Mouse (Mus musculus): ENCODE data around the gene Cnpy3. TPM values are rescaled to one million over a fixed set of nuclear protein-coding genes. Genes with fewer than 3 reads are reported as not detected.
"Not testable (repeated sequence)": the region's sequence is repeated elsewhere in the genome, so short reads cannot be mapped to it uniquely, and the experiment has no call there.

Cnpy3 gene
- total and polyA plus RNA-seq, 2 experiments from 2014 or later = 68.2 to 77.2 TPM

DNA sequence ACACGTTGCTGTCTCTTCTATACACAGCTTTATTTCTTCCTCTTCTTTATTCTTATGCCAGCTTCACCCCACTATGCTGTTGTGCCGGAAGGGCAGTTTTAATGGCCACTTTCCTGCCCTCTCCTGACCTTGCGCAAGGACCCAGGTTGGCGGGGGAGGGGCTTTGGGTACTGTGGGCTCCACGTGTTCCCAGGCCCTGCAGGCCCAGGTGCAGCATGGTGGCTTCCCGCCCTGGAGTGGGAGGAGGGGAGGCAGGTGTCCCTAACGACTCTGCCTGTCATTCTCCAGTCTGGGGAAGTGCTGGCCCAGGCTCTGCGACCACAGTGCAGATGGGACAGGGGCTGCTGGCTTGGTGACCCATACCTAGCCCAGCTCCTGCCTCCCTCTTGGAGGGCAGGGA lies 15.9 kb upstream of the Cnpy3 start:
- H3K27ac ChIP-seq (ENCODE audit: low read depth, low read length) = no peak overlapping the region
- H3K9ac ChIP-seq = no peak overlapping the region
- H3K4me3 ChIP-seq (ENCODE audit: low read depth, low read length) = no peak overlapping the region
- ATAC-seq (no peak), DNase-seq (no peak)
- H3K4me1 ChIP-seq (ENCODE audit: insufficient read depth) = 0 out of 2 replicates have a peak, but pooled peaks cover 4% of the 10 kb centered on the region
- no peak for TF ChIP-seq CTCF (IDR thresholded peaks at IDR 0.05; ENCODE audit: low read depth)
- 56% methylated on average over 8 of the region's 8 CpGs for WGBS
- no peak overlapping the region for H3K4me2 ChIP-seq (ENCODE audit: low read depth)
- H3K27me3 ChIP-seq (ENCODE audit: insufficient read depth, low read length) = no peaks in the 10 kb centered on the region
- no peaks in the 10 kb centered on the region for H3K9me3 ChIP-seq (ENCODE audit: low read length)
- H3K36me3 ChIP-seq (ENCODE audit: insufficient read depth) = no peaks in the 10 kb centered on the region

DNA sequence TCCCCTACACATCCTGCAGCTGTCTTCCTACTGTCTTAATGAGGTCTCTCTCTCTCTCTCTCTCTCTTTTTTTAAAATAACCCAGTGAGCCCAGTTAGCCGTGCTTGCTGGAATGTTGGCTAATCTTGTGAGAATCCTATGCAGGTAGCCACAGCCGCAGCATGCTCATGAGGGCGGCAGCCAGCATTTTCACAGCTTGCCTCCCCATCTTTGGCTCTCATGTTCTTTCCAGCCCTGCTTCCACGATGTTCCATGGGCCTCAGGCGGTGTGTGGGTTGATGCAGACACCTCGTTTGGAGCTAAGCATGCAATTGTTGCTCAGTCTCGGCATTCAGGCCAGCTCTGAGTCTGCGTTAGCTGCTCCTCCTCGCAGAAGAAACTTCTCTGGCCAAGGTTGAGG lies 12.9 kb upstream of the Cnpy3 start:
- H3K9me3 ChIP-seq (ENCODE audit: low read length); H3K4me3 ChIP-seq (ENCODE audit: low read depth, low read length); DNase-seq; H3K4me1 ChIP-seq (ENCODE audit: insufficient read depth); H3K27me3 ChIP-seq (ENCODE audit: insufficient read depth, low read length); H3K36me3 ChIP-seq (ENCODE audit: insufficient read depth); H3K9ac ChIP-seq; ATAC-seq; H3K4me2 ChIP-seq (ENCODE audit: low read depth); H3K27ac ChIP-seq (ENCODE audit: low read depth, low read length): not testable (repeated sequence)
- WGBS = 57% methylated on average over 9 of the region's 9 CpGs

GRCm38 (mm10) chr17:46763544-46763943 lies 11.5 kb upstream of the Cnpy3 start, which contains the start of gene Ptcra:
Gene Ptcra (minus strand): TSS chr17:46763712.
- Histone ChIP-seq H3K9me3 (ENCODE audit: low read length) (no peaks in the 10 kb centered on the region), H3K27ac (ENCODE audit: low read depth, low read length) (no peak within 1 kb of the TSS), H3K9ac (no peak within 1 kb of the TSS), H3K4me3 (ENCODE audit: low read depth, low read length) (no peak within 1 kb of the TSS), H3K4me2 (ENCODE audit: low read depth) (no peak within 1 kb of the TSS), H3K27me3 (ENCODE audit: insufficient read depth, low read length) (no peaks in the 10 kb centered on the region), H3K4me1 (ENCODE audit: insufficient read depth) (no peaks in the 10 kb centered on the region), H3K36me3 (ENCODE audit: insufficient read depth) (no peaks in the 10 kb centered on the region)
- 62% methylated on average over 2 of the region's 2 CpGs for WGBS
- no peak for ATAC-seq
- DNase-seq = no peak
- no peak for TF ChIP-seq CTCF (IDR thresholded peaks at IDR 0.05; ENCODE audit: low read depth)

DNA sequence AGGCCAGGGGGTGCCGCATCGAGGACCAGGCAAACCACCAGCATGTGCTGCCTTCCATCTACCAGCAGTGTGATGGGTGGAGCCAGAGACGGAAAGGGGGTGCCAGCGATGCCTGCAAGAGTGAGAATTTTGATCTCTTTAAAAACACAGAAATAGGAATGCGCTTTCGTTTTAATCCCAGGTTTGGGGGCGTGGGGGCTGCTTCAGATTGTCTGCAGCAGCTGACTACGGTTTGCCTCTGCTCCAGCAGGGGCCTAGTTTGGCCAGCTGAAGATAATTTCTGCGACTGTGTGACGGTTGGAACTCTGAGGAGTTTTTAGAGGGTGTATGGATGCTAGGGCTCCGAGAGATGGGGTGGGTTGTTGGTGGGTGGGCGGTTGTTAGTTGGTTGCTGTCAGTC lies 6.7 kb upstream of the Cnpy3 start:
- Histone ChIP-seq H3K9ac (no peak overlapping the region), H3K27me3 (ENCODE audit: insufficient read depth, low read length) (no peaks in the 10 kb centered on the region), H3K4me1 (ENCODE audit: insufficient read depth) (no peaks in the 10 kb centered on the region), H3K4me2 (ENCODE audit: low read depth) (no peak overlapping the region), H3K27ac (ENCODE audit: low read depth, low read length) (no peak overlapping the region), H3K9me3 (ENCODE audit: low read length) (no peaks in the 10 kb centered on the region), H3K36me3 (ENCODE audit: insufficient read depth) (no peaks in the 10 kb centered on the region), H3K4me3 (ENCODE audit: low read depth, low read length) (no peak overlapping the region)
- no peak for TF ChIP-seq CTCF (IDR thresholded peaks at IDR 0.05; ENCODE audit: low read depth)
- WGBS = 82% methylated on average over 12 of the region's 12 CpGs
- no peak for DNase-seq
- no peak for ATAC-seq

- WGBS = 29% methylated on average over 16 of the region's 16 CpGs
Observed at GRCm38 (mm10) chr17:46751056-46751793, 789 bp downstream of the Cnpy3 start.

GRCm38 (mm10) chr17:46750580-46750979 lies 1.4 kb downstream of the Cnpy3 start:
- H3K9ac ChIP-seq = peak overlapping the region; percentile 65; the same call in 1 of the 2 replicates
- no peak overlapping the region for H3K27ac ChIP-seq (ENCODE audit: low read depth, low read length)
- 90% methylated on average over 4 of the region's 4 CpGs for WGBS
- no peaks in the 10 kb centered on the region for H3K27me3 ChIP-seq (ENCODE audit: insufficient read depth, low read length)
- DNase-seq = no peak
- H3K4me2 ChIP-seq (ENCODE audit: low read depth) = peak overlapping the region; percentile 72
- ATAC-seq = no peak
- H3K4me3 ChIP-seq (ENCODE audit: low read depth, low read length) = 0 out of 2 replicates have a peak overlapping the region, but pooled peaks have one; percentile 64
- no peak for TF ChIP-seq CTCF (IDR thresholded peaks at IDR 0.05; ENCODE audit: low read depth)
- H3K9me3 ChIP-seq (ENCODE audit: low read length) = no peaks in the 10 kb centered on the region
- H3K4me1 ChIP-seq (ENCODE audit: insufficient read depth) = 0 out of 2 replicates have a peak, but pooled peaks cover 8% of the 10 kb centered on the region
- peaks cover 12% of the 10 kb centered on the region for H3K36me3 ChIP-seq (ENCODE audit: insufficient read depth)

More at GRCm38 (mm10) chr17:46751056-46751793, 789 bp downstream of the Cnpy3 start:
- no peak for TF ChIP-seq CTCF (IDR thresholded peaks at IDR 0.05; ENCODE audit: low read depth)
- Histone ChIP-seq H3K36me3 (ENCODE audit: insufficient read depth) (peaks cover 12% of the 10 kb centered on the region), H3K4me2 (ENCODE audit: low read depth) (peak overlapping the region; percentile 72), H3K9ac (peak overlapping the region; percentile 65), H3K4me1 (ENCODE audit: insufficient read depth) (0 out of 2 replicates have a peak, but pooled peaks cover 8% of the 10 kb centered on the region), H3K27me3 (ENCODE audit: insufficient read depth, low read length) (no peaks in the 10 kb centered on the region), H3K4me3 (ENCODE audit: low read depth, low read length) (peak overlapping the region; percentile 64), H3K9me3 (ENCODE audit: low read length) (no peaks in the 10 kb centered on the region), H3K27ac (ENCODE audit: low read depth, low read length) (peak overlapping the region; percentile 89)
- ATAC-seq (no peak; the same call in 1 of the 2 replicates), DNase-seq (no peak)

GRCm38 (mm10) chr17:46749282-46749681 lies 2.7 kb downstream of the Cnpy3 start:
- no peak for TF ChIP-seq CTCF (IDR thresholded peaks at IDR 0.05; ENCODE audit: low read depth)
- H3K9me3 ChIP-seq (ENCODE audit: low read length) = no peaks in the 10 kb centered on the region
- no peak overlapping the region for H3K4me2 ChIP-seq (ENCODE audit: low read depth)
- no peak for ATAC-seq
- 0 out of 2 replicates have a peak, but pooled peaks cover 8% of the 10 kb centered on the region for H3K4me1 ChIP-seq (ENCODE audit: insufficient read depth)
- WGBS = 86% methylated on average over 5 of the region's 5 CpGs
- no peak for DNase-seq
- no peak overlapping the region for H3K4me3 ChIP-seq (ENCODE audit: low read depth, low read length)
- no peak overlapping the region for H3K9ac ChIP-seq
- no peaks in the 10 kb centered on the region for H3K27me3 ChIP-seq (ENCODE audit: insufficient read depth, low read length)
- H3K27ac ChIP-seq (ENCODE audit: low read depth, low read length) = no peak overlapping the region
- H3K36me3 ChIP-seq (ENCODE audit: insufficient read depth) = peaks cover 18% of the 10 kb centered on the region

All from forebrain, postnatal 0 days (tissue).